Mouse (Mus musculus): ENCODE data around the gene Acad9.

- no peak for TF ChIP-seq CTCF (IDR thresholded peaks at IDR 0.05)
- TF ChIP-seq EP300 (IDR thresholded peaks at IDR 0.05): no peak
Observed at GRCm38 (mm10) chr3:36085394-36085793, 19.6 kb downstream of the Acad9 start.

All from lung, postnatal 0 days (tissue).